Mouse (Mus musculus): ENCODE results near the gene Egfl7.

Egfl7 gene

GRCm38 (mm10) chr2:26617331-26617730 lies 37.5 kb downstream of the Egfl7 start:
- no peak for DNase-seq

GRCm38 (mm10) chr2:26617928-26618327 lies 38.1 kb downstream of the Egfl7 start:
- DNase-seq, result no peak

- no peak for DNase-seq
Measured at GRCm38 (mm10) chr2:26621246-26621645, 41.4 kb downstream of the Egfl7 start.

- no peak for DNase-seq
Measured at GRCm38 (mm10) chr2:26622984-26623383, 43.2 kb downstream of the Egfl7 start.

- DNase-seq, result no peak
Measured at GRCm38 (mm10) chr2:26625419-26625818, 45.6 kb downstream of the Egfl7 start.

GRCm38 (mm10) chr2:26626081-26626480 lies 46.3 kb downstream of the Egfl7 start:
- no peak for DNase-seq

GRCm38 (mm10) chr2:26627921-26628739 lies 48.3 kb downstream of the Egfl7 start, which contains the start of gene Fam69b:
Gene Fam69b, plus strand, starts transcription at chr2:26628457.
- peak; percentile 92 for DNase-seq

GRCm38 (mm10) chr2:26628792-26629437 lies 49.1 kb downstream of the Egfl7 start:
- DNase-seq, result peak; percentile 40

- no peak for DNase-seq
Measured at GRCm38 (mm10) chr2:26632541-26633395, 53.0 kb downstream of the Egfl7 start.

- no peak for DNase-seq
Measured at GRCm38 (mm10) chr2:26633953-26634530, 54.2 kb downstream of the Egfl7 start.

- DNase-seq, result no peak
Measured at GRCm38 (mm10) chr2:26634629-26635488, 55.0 kb downstream of the Egfl7 start.

- DNase-seq, result no peak
Measured at GRCm38 (mm10) chr2:26635489-26636324, 55.9 kb downstream of the Egfl7 start.

GRCm38 (mm10) chr2:26636325-26636635 lies 56.5 kb downstream of the Egfl7 start:
- DNase-seq, result no peak

- no peak for DNase-seq
Measured at GRCm38 (mm10) chr2:26637316-26637932, 57.6 kb downstream of the Egfl7 start.

GRCm38 (mm10) chr2:26638039-26638438 lies 58.2 kb downstream of the Egfl7 start:
- no peak for DNase-seq

- no peak for DNase-seq
Measured at GRCm38 (mm10) chr2:26638572-26638971, 58.8 kb downstream of the Egfl7 start.

GRCm38 (mm10) chr2:26639083-26639482 lies 59.3 kb downstream of the Egfl7 start:
- peak; percentile 51 for DNase-seq

- DNase-seq, result peak; percentile 98
Measured at GRCm38 (mm10) chr2:26639838-26640830, 60.3 kb downstream of the Egfl7 start.

GRCm38 (mm10) chr2:26641006-26641647 lies 61.3 kb downstream of the Egfl7 start:
- DNase-seq, result no peak
